Mouse (Mus musculus) midbrain, embryonic 14.5 days (tissue): ENCODE data around the gene Lmtk3. TPM values are rescaled to one million over a fixed set of nuclear protein-coding genes. Genes with fewer than 3 reads are reported as not detected.

Experiments used
- ATAC-seq: fragments of 200-750 bp; cut with Nextera tagmentation; 2 replicates; pipeline ENCODE4 v1.8.0; 2017; ENCODE audit warnings: moderate number of reproducible peaks, moderate library complexity; ENCODE audit not compliant: low FRiP score, low TSS enrichment
- DNase-seq: peaks from one replicate; pipeline ENCODE4 v3.0.0-alpha.2; 2015
- H3K27ac ChIP-seq: fragments of 300-500 bp; sonication (generic); replicated peaks from 2 replicates; pipeline ENCODE4 v1.5.1; 2014; ENCODE audit warnings: mild to moderate bottlenecking, low read depth, low read length, moderate library complexity
- H3K27me3 ChIP-seq: fragments of 300-500 bp; sonication (generic); 2 replicates; pipeline ENCODE4 v1.6.1; 2014; ENCODE audit warnings: low read length, control low read depth, mixed read lengths; ENCODE audit not compliant: control insufficient read depth, insufficient read depth
- H3K36me3 ChIP-seq: fragments of 300-500 bp; sonication (generic); 2 replicates; pipeline ENCODE4 v1.6.1; 2014; ENCODE audit warnings: low read length, control low read depth; ENCODE audit not compliant: control insufficient read depth, insufficient read depth
- H3K4me1 ChIP-seq: fragments of 300-500 bp; sonication (generic); 2 replicates; pipeline ENCODE4 v1.6.1; 2014; ENCODE audit warnings: mild to moderate bottlenecking, antibody characterized with exemption, low read length, control low read depth; ENCODE audit not compliant: control insufficient read depth, insufficient read depth
- H3K4me2 ChIP-seq: fragments of 300-500 bp; sonication (generic); 2 replicates; pipeline ENCODE4 v1.6.1; 2014; ENCODE audit warnings: mild to moderate bottlenecking, low read length, moderate library complexity
- H3K4me3 ChIP-seq: fragments of 300-500 bp; sonication (generic); replicated peaks from 2 replicates; pipeline ENCODE4 v1.5.1; 2014; ENCODE audit warnings: low read depth, low read length
- H3K9ac ChIP-seq: fragments of 300-500 bp; sonication (generic); replicated peaks from 2 replicates; pipeline ENCODE4 v1.6.1; 2014; ENCODE audit warnings: mild to moderate bottlenecking, low read length, moderate library complexity
- H3K9me3 ChIP-seq: fragments of 300-500 bp; sonication (generic); 2 replicates; pipeline ENCODE4 v1.6.1; 2016; ENCODE audit warnings: low read length, control low read depth, mixed read lengths; ENCODE audit not compliant: control insufficient read depth
- WGBS: fragments of 180-500 bp; shearing (Covaris S2); extraction: QIAGEN DNeasy Blood & Tissue Kit; methylation state at CpG from one replicate; pipeline ENCODE4 v1.1.7; 2014; 5-methylcytosine and 5-hydroxymethylcytosine counted together
- polyA plus RNA-seq: library from polyadenylated mRNA; unstranded; fragments of >200 nt; fragmentation: Nextera tagmentation; extraction: Ambion mirVana; gene quantifications from 2 replicates; pipeline ENCODE4 v1.2.1, GENCODE M21; 2014

Lmtk3 gene
- polyA plus RNA-seq, 1 experiment from 2014 or later: 25.2 TPM

GRCm38 (mm10) chr7:45842950-45843744, 59.6 kb downstream of the Lmtk3 start:
- H3K27me3 ChIP-seq: no peaks in the 10 kb centered on the region
- WGBS: 89% methylated on average over 10 of the region's 10 CpGs
- H3K27ac ChIP-seq: no peak overlapping the region
- no peak overlapping the region for H3K4me3 ChIP-seq
- H3K4me1 ChIP-seq: no peaks in the 10 kb centered on the region
- no peak for DNase-seq
- no peak overlapping the region for H3K9ac ChIP-seq
- no peak overlapping the region for H3K4me2 ChIP-seq
- H3K9me3 ChIP-seq: no peaks in the 10 kb centered on the region
- no peaks in the 10 kb centered on the region for H3K36me3 ChIP-seq
- no peak for ATAC-seq

DNA sequence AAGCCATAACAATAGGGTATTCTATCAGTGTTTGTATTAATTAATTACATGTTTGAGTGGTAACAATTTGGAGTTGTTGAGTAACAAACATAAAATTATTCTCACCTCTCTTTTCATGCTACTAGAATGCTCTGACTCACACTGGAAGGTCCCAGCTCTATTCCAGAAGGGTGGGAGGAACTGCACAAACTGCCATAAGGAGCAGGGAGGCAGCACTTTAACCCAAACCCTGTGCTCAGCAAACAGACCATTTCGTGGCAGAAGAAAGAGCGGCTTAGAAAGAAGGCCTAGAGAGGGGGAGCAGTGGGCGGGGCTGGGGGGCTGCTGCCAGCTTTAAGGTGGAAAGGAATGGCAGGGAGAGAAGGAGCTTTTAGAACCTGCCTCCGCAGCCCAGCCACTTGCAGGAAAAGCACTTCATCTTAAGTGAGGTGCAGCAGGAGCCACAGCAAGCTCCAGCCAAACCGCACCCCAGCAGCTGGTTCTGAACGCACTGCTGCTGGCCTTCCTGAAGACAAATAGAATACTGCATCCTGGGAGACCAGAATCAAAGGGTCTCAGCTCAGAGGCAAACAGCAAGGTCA, 65.0 kb downstream of the Lmtk3 start:
- no peaks in the 10 kb centered on the region for H3K36me3 ChIP-seq
- H3K4me3 ChIP-seq: no peak overlapping the region
- ATAC-seq: no peak
- H3K9ac ChIP-seq: no peak overlapping the region
- H3K27me3 ChIP-seq: no peaks in the 10 kb centered on the region
- WGBS: 1% methylated on average over 6 of the region's 6 CpGs
- no peak overlapping the region for H3K4me2 ChIP-seq
- DNase-seq: no peak
- H3K27ac ChIP-seq: no peak overlapping the region
- no peaks in the 10 kb centered on the region for H3K4me1 ChIP-seq
- H3K9me3 ChIP-seq: no peaks in the 10 kb centered on the region

GRCm38 (mm10) chr7:45850661-45851060, 67.1 kb downstream of the Lmtk3 start:
- H3K27me3 ChIP-seq: no peaks in the 10 kb centered on the region
- ATAC-seq: no peak
- no peak for DNase-seq
- no peaks in the 10 kb centered on the region for H3K4me1 ChIP-seq
- 80% methylated on average over 3 of the region's 3 CpGs for WGBS
- H3K4me3 ChIP-seq: no peak overlapping the region
- no peak overlapping the region for H3K4me2 ChIP-seq
- no peaks in the 10 kb centered on the region for H3K9me3 ChIP-seq
- H3K36me3 ChIP-seq: no peaks in the 10 kb centered on the region
- no peak overlapping the region for H3K27ac ChIP-seq
- no peak overlapping the region for H3K9ac ChIP-seq

GRCm38 (mm10) chr7:45853089-45853488, 69.6 kb downstream of the Lmtk3 start:
- Histone ChIP-seq H3K27ac (no peak overlapping the region), H3K27me3 (peaks cover 15% of the 10 kb centered on the region), H3K9ac (no peak overlapping the region), H3K9me3 (no peaks in the 10 kb centered on the region), H3K4me2 (no peak overlapping the region), H3K36me3 (no peaks in the 10 kb centered on the region), H3K4me1 (peaks cover 9% of the 10 kb centered on the region), H3K4me3 (no peak overlapping the region)
- WGBS: 85% methylated on average over 12 of the region's 12 CpGs
- DNase-seq (no peak), ATAC-seq (no peak)

Other genes with a start within 250 kb of the Lmtk3 start
- not detected in 2 replicates for gene Hsd17b14, start 228.8 kb upstream of the Lmtk3 start, polyA plus RNA-seq
- 14.9 and 16.9 TPM in 2 replicates for gene Bcat2, start 213.6 kb upstream of the Lmtk3 start, polyA plus RNA-seq
- gene Fgf21, start 168.2 kb upstream of the Lmtk3 start, polyA plus RNA-seq: not detected in 2 replicates
- gene Fut1, start 166.4 kb upstream of the Lmtk3 start, polyA plus RNA-seq: not detected in 2 replicates
- gene Izumo1, start 161.9 kb upstream of the Lmtk3 start, polyA plus RNA-seq: not detected in 2 replicates
- gene Rasip1, start 156.2 kb upstream of the Lmtk3 start, polyA plus RNA-seq: 12.3 and 14.9 TPM in 2 replicates
- 3.0 and 4.3 TPM in 2 replicates for gene Mamstr, start 143.8 kb upstream of the Lmtk3 start, polyA plus RNA-seq
- 0.11 and 0.12 TPM in 2 replicates for gene Fut2, start 117.3 kb upstream of the Lmtk3 start, polyA plus RNA-seq
- 0.30 TPM in 1 of 2 replicates, not detected in the other for gene Ntn5, start 99.7 kb upstream of the Lmtk3 start, polyA plus RNA-seq
- gene Sec1, start 89.3 kb upstream of the Lmtk3 start, polyA plus RNA-seq: 0.21 TPM in 1 of 2 replicates, not detected in the other
- 28.1 and 49.1 TPM in 2 replicates for gene Car11, start 83.9 kb upstream of the Lmtk3 start, polyA plus RNA-seq
- gene Dbp, start 78.7 kb upstream of the Lmtk3 start, polyA plus RNA-seq: 1.9 and 4.3 TPM in 2 replicates
- gene Rpl18, start 68.3 kb upstream of the Lmtk3 start, polyA plus RNA-seq: 631 and 710 TPM in 2 replicates
- 17.2 and 19.2 TPM in 2 replicates for gene Sphk2, start 65.7 kb upstream of the Lmtk3 start, polyA plus RNA-seq
- 0.46 and 0.90 TPM in 2 replicates for gene Fam83e, start 62.5 kb upstream of the Lmtk3 start, polyA plus RNA-seq
- gene Spaca4, start 57.9 kb upstream of the Lmtk3 start, polyA plus RNA-seq: not detected in 2 replicates
- 5.2 and 8.5 TPM in 2 replicates for gene Sult2b1, start 931 bp downstream of the Lmtk3 start, polyA plus RNA-seq
- 281 and 288 TPM in 2 replicates for gene Cyth2, start 30.8 kb downstream of the Lmtk3 start, polyA plus RNA-seq
- 0.63 and 0.88 TPM in 2 replicates for gene Kcnj14, start 41.0 kb downstream of the Lmtk3 start, polyA plus RNA-seq
- 37.2 and 37.4 TPM in 2 replicates for gene Grwd1, start 47.2 kb downstream of the Lmtk3 start, polyA plus RNA-seq
- gene Kdelr1, start 89.0 kb downstream of the Lmtk3 start, polyA plus RNA-seq: 99.1 and 126 TPM in 2 replicates
- 2.3 and 4.4 TPM in 2 replicates for gene Grin2d, start 94.6 kb downstream of the Lmtk3 start, polyA plus RNA-seq
- not detected in 2 replicates for gene Syngr4, start 113.0 kb downstream of the Lmtk3 start, polyA plus RNA-seq
- gene Tmem143, start 113.2 kb downstream of the Lmtk3 start, polyA plus RNA-seq: 5.1 and 7.5 TPM in 2 replicates
- gene Emp3, start 137.7 kb downstream of the Lmtk3 start, polyA plus RNA-seq: 5.2 and 32.1 TPM in 2 replicates
- 2.6 and 3.1 TPM in 2 replicates for gene Ccdc114, start 140.3 kb downstream of the Lmtk3 start, polyA plus RNA-seq
- gene Abcc6, start 246.6 kb downstream of the Lmtk3 start, polyA plus RNA-seq: 0.12 and 0.24 TPM in 2 replicates
- 28.6 and 32.6 TPM in 2 replicates for gene Nomo1, start 250.0 kb downstream of the Lmtk3 start, polyA plus RNA-seq